Mouse (Mus musculus) stomach, postnatal 0 days (tissue): ENCODE measurements around the gene Gm6583. TPM values are rescaled to one million over a fixed set of nuclear protein-coding genes. Genes with fewer than 3 reads are reported as not detected.

Experiments used
- ATAC-seq: fragments of 200-750 bp; cut with Nextera tagmentation; 2 replicates; pipeline ENCODE4 v1.8.0; 2017; ENCODE audit not compliant: low FRiP score, low TSS enrichment
- DNase-seq: peaks from one replicate; pipeline ENCODE4 v3.0.0-alpha.2; 2016; ENCODE audit warnings: low spot score
- H3K27ac ChIP-seq: fragments of 300-500 bp; sonication (generic); replicated peaks from 2 replicates; pipeline ENCODE4 v1.5.1; 2014; ENCODE audit warnings: mild to moderate bottlenecking, control low read depth
- H3K27me3 ChIP-seq: fragments of 300-500 bp; sonication (generic); 2 replicates; pipeline ENCODE4 v1.6.1; 2014; ENCODE audit warnings: low read length; ENCODE audit not compliant: control insufficient read depth, insufficient read depth
- H3K36me3 ChIP-seq: fragments of 300-500 bp; sonication (generic); 2 replicates; pipeline ENCODE4 v1.6.1; 2014; ENCODE audit warnings: low read length, mixed read lengths; ENCODE audit not compliant: control insufficient read depth, insufficient read depth
- H3K4me1 ChIP-seq: fragments of 300-500 bp; sonication (generic); replicated peaks from 2 replicates; pipeline ENCODE4 v1.6.1; 2014; ENCODE audit warnings: antibody characterized with exemption; ENCODE audit not compliant: control insufficient read depth, insufficient read depth
- H3K4me2 ChIP-seq: fragments of 300-500 bp; sonication (generic); replicated peaks from 2 replicates; pipeline ENCODE4 v1.6.1; 2014; ENCODE audit warnings: low read depth, mild to moderate bottlenecking, control low read depth, moderate library complexity
- H3K4me3 ChIP-seq: fragments of 300-500 bp; sonication (generic); 2 replicates; pipeline ENCODE4 v1.5.1; 2014; ENCODE audit warnings: low read depth, low read length, control low read depth
- H3K9ac ChIP-seq: fragments of 300-500 bp; sonication (generic); 2 replicates; pipeline ENCODE4 v1.6.1; 2014; ENCODE audit warnings: mild to moderate bottlenecking, low read length, control low read depth, mixed read lengths
- H3K9me3 ChIP-seq: fragments of 300-500 bp; sonication (generic); 2 replicates; pipeline ENCODE4 v1.6.1; 2016; ENCODE audit warnings: low read length; ENCODE audit not compliant: control insufficient read depth
- CTCF ChIP-seq: IDR thresholded peaks from 2 replicates; pipeline ENCODE4 v1.5.1; 2016; ENCODE audit warnings: antibody characterized with exemption, low read depth, mild to moderate bottlenecking, moderate library complexity
- EP300 ChIP-seq: optimal IDR thresholded peaks from 2 replicates; pipeline ENCODE3; 2016; ENCODE audit warnings: antibody characterized with exemption
- WGBS: fragments of 180-500 bp; shearing (Covaris S2); extraction: QIAGEN DNeasy Blood & Tissue Kit; methylation state at CpG from one replicate; pipeline ENCODE4 v1.1.7; 2014; 5-methylcytosine and 5-hydroxymethylcytosine counted together
- polyA plus RNA-seq: library from polyadenylated mRNA; unstranded; fragments of >200 nt; fragmentation: Nextera tagmentation; extraction: Ambion mirVana; gene quantifications from 2 replicates; pipeline ENCODE4 v1.2.1, GENCODE M21; 2015

Gene Gm6583
- polyA plus RNA-seq, 1 experiment from 2014 or later, result 0.08 TPM

- Histone ChIP-seq H3K4me1 (no peaks in the 10 kb centered on the region), H3K9ac (no peak overlapping the region), H3K9me3 (no peaks in the 10 kb centered on the region), H3K4me2 (peak overlapping the region; percentile 64), H3K4me3 (peak overlapping the region; percentile 49), H3K36me3 (no peaks in the 10 kb centered on the region), H3K27ac (no peak overlapping the region), H3K27me3 (0 out of 2 replicates have a peak, but pooled peaks cover 2% of the 10 kb centered on the region)
- no peak for DNase-seq
- WGBS, result 13% methylated on average over 17 of the region's 18 CpGs
- ATAC-seq, result no peak; the same call in 1 of the 2 replicates
- TF ChIP-seq CTCF (no peak), EP300 (no peak)
Measured at GRCm38 (mm10) chr5:112393741-112394414, 38.0 kb upstream of the Gm6583 start.

GRCm38 (mm10) chr5:112391676-112392323 lies 36.0 kb upstream of the Gm6583 start:
- no peak for DNase-seq
- no peaks in the 10 kb centered on the region for H3K36me3 ChIP-seq

GRCm38 (mm10) chr5:112391002-112391401 lies 35.2 kb upstream of the Gm6583 start:
- ATAC-seq, result no peak
- no peak overlapping the region for H3K9ac ChIP-seq
- no peak overlapping the region for H3K4me3 ChIP-seq
- H3K27ac ChIP-seq, result no peak overlapping the region
- H3K27me3 ChIP-seq, result 0 out of 2 replicates have a peak, but pooled peaks cover 2% of the 10 kb centered on the region
- H3K4me2 ChIP-seq, result no peak overlapping the region
- TF ChIP-seq CTCF (no peak), EP300 (no peak)
- WGBS, result 49% methylated on average over 16 of the region's 16 CpGs
- no peak for DNase-seq
- H3K9me3 ChIP-seq, result no peaks in the 10 kb centered on the region
- no peaks in the 10 kb centered on the region for H3K4me1 ChIP-seq
- H3K36me3 ChIP-seq, result no peaks in the 10 kb centered on the region

More at GRCm38 (mm10) chr5:112391676-112392323, 36.0 kb upstream of the Gm6583 start:
- Histone ChIP-seq H3K9me3 (no peaks in the 10 kb centered on the region), H3K4me1 (no peaks in the 10 kb centered on the region), H3K4me2 (no peak overlapping the region), H3K27ac (no peak overlapping the region), H3K27me3 (0 out of 2 replicates have a peak, but pooled peaks cover 2% of the 10 kb centered on the region), H3K9ac (no peak overlapping the region), H3K4me3 (no peak overlapping the region)
- WGBS, result 62% methylated on average over 27 of the region's 27 CpGs
- no peak for TF ChIP-seq CTCF
- TF ChIP-seq EP300, result no peak
- ATAC-seq, result no peak

- no peak for ATAC-seq
- no peak for DNase-seq
- TF ChIP-seq CTCF, result no peak
- TF ChIP-seq EP300, result no peak
- Histone ChIP-seq H3K27me3 (0 out of 2 replicates have a peak, but pooled peaks cover 2% of the 10 kb centered on the region), H3K9me3 (no peaks in the 10 kb centered on the region), H3K4me2 (no peak overlapping the region), H3K9ac (no peak overlapping the region), H3K4me1 (no peaks in the 10 kb centered on the region), H3K4me3 (no peak overlapping the region), H3K36me3 (no peaks in the 10 kb centered on the region), H3K27ac (no peak overlapping the region)
- 77% methylated on average over 9 of the region's 9 CpGs for WGBS
Measured at GRCm38 (mm10) chr5:112389352-112389751, 33.5 kb upstream of the Gm6583 start.

- no peaks in the 10 kb centered on the region for H3K27me3 ChIP-seq
- H3K36me3 ChIP-seq, result no peaks in the 10 kb centered on the region
- no peak overlapping the region for H3K4me2 ChIP-seq
- no peaks in the 10 kb centered on the region for H3K9me3 ChIP-seq
- DNase-seq (peak; percentile 51), ATAC-seq (peak; percentile 59)
- TF ChIP-seq EP300 (no peak), CTCF (no peak)
- 51% methylated on average over 2 of the region's 2 CpGs for WGBS
- no peak overlapping the region for H3K4me3 ChIP-seq
- H3K4me1 ChIP-seq, result no peaks in the 10 kb centered on the region
- no peak overlapping the region for H3K27ac ChIP-seq
- no peak overlapping the region for H3K9ac ChIP-seq
Measured at GRCm38 (mm10) chr5:112385973-112386372, 30.1 kb upstream of the Gm6583 start.
